Mouse (Mus musculus): Measurements from ENCODE around the gene Cdh18.
A peak's percentile ranks its signal among the peaks of the same experiment; 100 is the strongest.
"Not testable (repeated sequence)": the region's sequence is repeated elsewhere in the genome, so short reads cannot be mapped to it uniquely, and the experiment has no call there.

The Cdh18 gene

DNA sequence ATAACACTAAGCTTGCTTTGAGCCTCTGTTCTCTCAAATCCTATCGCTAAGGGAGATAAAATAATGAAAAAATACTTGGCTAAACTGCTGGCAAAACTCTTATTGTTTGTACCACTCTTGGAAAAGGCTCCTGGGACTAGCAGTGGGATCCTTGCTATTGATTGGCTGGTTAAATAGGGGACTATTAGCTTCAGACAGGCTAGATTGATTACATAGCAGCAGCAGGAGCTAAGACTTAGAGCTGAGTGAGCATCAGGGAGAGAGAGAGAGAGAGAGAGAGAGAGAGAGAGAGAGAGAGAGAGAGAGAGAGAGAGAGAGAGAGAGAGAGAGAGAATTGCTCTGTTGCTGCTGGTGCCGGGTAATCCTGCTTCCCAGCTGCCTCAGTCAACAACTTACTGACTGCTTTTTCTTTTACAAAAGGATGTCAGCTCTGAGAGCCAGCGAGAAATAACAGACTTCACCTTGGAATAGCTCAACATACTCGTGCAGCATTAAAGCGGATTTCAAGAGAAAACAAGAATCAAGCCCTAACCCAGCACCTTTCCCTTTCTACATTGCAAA, at the start of gene Cdh18:
Gene Cdh18 (plus strand): TSS at position 312 of the 561 bp plus-strand sequence.
- no peak for DNase-seq (ENCODE audit: inconsistent age in 2 of 2, low spot score in 1 of 2)

DNA sequence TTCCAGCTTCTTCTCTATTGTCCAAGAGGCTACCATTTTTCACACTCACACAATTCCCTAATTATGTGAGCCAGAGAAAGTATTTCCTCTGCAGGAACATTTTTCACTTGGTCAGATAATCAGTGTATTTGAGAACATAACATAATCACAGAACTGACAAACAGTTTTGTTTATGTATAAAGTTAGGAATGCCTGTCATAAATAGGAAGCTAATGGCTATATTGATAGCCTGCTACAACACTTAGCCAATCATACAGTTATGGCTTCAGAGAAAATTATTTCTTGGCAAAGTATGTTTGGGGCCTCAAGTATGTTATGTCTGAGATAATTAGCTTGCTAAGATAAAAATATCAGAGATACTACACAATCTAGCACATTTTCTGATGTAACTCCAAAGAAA, 37.6 kb upstream of the Cdh18 start:
- DNase-seq (ENCODE audit: inconsistent age in 2 of 2, low spot score in 1 of 2) = no peak

DNA sequence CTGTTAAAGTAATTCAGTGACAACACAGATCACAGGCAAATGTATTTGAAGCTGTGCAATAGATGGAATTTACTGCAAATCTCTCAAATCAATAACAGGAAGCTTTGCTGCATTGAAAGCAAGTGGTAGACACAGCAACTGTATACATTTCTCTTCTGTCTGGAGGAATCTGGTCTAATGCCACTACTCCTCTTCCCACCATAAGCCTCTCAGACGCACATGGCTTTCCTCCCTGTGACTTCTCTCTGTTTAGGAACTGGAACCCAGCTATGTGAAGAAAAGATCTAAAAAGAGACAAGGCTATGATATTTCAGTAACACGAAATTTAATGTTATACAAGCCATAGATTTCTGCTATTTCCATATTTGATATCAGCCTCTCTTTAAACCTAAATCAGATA, 13.0 kb upstream of the Cdh18 start:
- no peak for DNase-seq (ENCODE audit: inconsistent age in 2 of 2, low spot score in 1 of 2)

GRCm38 (mm10) chr15:22577974-22578616, 29.3 kb downstream of the Cdh18 start:
- no peak for DNase-seq (ENCODE audit: inconsistent age in 2 of 2, low spot score in 1 of 2)

GRCm38 (mm10) chr15:22578617-22578990, 29.8 kb downstream of the Cdh18 start:
- DNase-seq (ENCODE audit: inconsistent age in 2 of 2, low spot score in 1 of 2) = no peak

DNA sequence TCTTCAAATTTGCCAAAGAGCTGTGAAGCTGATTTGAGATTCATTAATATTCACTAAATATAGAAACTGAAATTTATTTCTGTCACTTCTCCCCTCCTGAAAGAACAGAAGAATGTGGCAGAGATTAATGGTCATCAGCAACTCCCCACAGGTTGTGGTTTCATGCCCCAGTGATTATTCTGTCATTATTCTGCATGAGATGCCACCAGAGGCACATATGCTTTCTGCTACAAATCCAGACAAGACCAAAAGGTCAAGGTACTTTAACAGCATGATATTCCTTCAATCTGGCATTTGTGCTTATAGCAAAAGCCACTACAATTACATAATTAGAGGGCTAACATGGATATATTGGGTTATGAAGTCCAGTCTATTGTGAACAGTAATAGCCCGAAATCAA, 35.8 kb downstream of the Cdh18 start:
- no peak for DNase-seq (ENCODE audit: inconsistent age in 2 of 2, low spot score in 1 of 2)

DNA sequence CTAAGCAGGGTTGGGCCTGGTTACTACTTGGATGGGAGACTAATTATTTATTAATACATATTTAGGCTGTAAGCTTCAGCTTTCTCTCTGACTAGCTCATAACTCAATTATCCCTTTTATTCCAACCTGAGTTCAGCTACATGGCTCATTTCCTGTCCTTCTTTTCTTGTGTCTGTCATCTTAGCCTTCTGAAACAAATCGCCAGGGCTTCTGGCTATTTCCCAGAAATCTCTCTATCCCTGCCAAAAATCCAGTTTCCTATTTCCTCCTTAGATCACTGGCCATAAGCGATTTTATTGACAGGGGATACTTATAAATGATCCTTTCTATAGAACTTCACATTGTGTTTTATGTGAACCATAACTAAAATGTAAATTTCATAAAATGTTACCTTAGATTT, 167.6 kb downstream of the Cdh18 start:
- no peak for DNase-seq (ENCODE audit: inconsistent age in 2 of 2, low spot score in 1 of 2)

DNA sequence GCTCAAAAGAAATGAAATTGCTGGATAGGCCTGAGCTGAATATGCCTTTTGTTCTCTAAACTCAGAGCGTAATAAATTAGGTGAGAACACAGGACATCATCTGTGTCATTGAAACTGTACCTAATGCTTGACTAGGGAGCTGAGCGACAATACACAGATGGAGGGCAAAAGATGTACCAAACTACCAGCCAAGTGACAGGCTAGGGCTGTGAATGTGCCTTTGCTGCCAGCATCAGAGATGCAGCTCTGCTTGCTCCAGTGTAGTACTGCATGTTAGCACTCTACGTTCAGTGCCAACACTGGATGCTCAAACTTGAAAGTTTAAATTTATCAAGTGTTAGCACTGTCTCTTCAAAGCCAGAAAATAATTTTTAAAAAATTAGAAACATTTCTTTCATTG, 168.9 kb downstream of the Cdh18 start:
- no peak for DNase-seq (ENCODE audit: inconsistent age in 2 of 2, low spot score in 1 of 2)

DNA sequence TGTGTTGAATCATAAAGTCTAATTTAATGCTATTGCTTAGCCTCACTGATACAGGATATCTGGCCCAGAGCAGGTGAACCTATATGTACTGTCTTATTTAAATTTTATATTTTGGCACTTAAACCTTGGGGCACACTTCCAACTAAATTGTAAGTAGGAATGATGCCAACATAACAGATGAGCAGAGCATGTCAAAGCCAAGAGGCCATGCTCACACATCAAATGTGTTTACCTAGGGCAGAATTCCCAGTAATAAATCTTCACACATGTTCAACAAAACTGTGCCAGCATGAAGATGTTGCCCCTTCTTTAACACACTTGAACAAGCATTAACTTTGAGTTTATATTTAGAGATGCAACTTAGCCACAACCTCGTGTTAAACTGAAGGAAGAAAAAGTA, 177.8 kb downstream of the Cdh18 start:
- no peak for DNase-seq (ENCODE audit: inconsistent age in 2 of 2, low spot score in 1 of 2)

- peak in 1 of 2 experiments; percentile 18 for DNase-seq (ENCODE audit: inconsistent age in 2 of 2, low spot score in 1 of 2)
Measured at GRCm38 (mm10) chr15:22733039-22733438, 184.2 kb downstream of the Cdh18 start.

GRCm38 (mm10) chr15:22736165-22736564, 187.3 kb downstream of the Cdh18 start:
- no peak for DNase-seq (ENCODE audit: inconsistent age in 2 of 2, low spot score in 1 of 2)

- DNase-seq (ENCODE audit: inconsistent age in 2 of 2, low spot score in 1 of 2) = not testable (repeated sequence)
Measured at GRCm38 (mm10) chr15:22761257-22761656, 212.4 kb downstream of the Cdh18 start.

- DNase-seq (ENCODE audit: inconsistent age in 2 of 2, low spot score in 1 of 2) = not testable (repeated sequence)
Measured at GRCm38 (mm10) chr15:22766591-22766990, 217.8 kb downstream of the Cdh18 start.

- no peak for DNase-seq (ENCODE audit: inconsistent age in 2 of 2, low spot score in 1 of 2)
Measured at GRCm38 (mm10) chr15:22776346-22776745, 227.5 kb downstream of the Cdh18 start.

DNA sequence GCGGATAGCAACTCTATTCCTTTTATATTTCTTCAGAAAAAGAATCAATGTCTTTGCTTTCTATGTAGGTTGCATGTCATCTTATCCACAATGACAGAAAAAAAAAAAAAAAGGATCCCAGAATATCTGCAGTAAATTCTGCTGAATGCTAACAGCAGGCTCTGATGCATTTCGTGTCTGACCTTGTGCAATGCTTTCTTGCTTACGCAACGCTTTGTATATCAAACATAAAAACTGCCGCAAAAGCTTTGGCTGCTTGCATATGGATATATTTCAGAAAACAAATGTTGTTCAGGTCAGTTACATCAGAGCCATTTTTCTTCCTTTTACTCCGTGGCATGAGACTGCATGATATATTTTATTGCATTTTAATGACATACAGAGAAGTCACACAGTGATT, 240.9 kb downstream of the Cdh18 start:
- DNase-seq (ENCODE audit: inconsistent age in 2 of 2, low spot score in 1 of 2) = no peak

GRCm38 (mm10) chr15:22791791-22792190, 243.0 kb downstream of the Cdh18 start:
- DNase-seq (ENCODE audit: inconsistent age in 2 of 2, low spot score in 1 of 2) = no peak

- no peak for DNase-seq (ENCODE audit: inconsistent age in 2 of 2, low spot score in 1 of 2)
Measured at GRCm38 (mm10) chr15:22833127-22833526, 284.3 kb downstream of the Cdh18 start.

GRCm38 (mm10) chr15:22837173-22837572, 288.4 kb downstream of the Cdh18 start:
- DNase-seq (ENCODE audit: inconsistent age in 2 of 2, low spot score in 1 of 2) = no peak

- DNase-seq (ENCODE audit: inconsistent age in 2 of 2, low spot score in 1 of 2) = no peak
Measured at GRCm38 (mm10) chr15:22857704-22858103, 308.9 kb downstream of the Cdh18 start.

- DNase-seq (ENCODE audit: inconsistent age in 2 of 2, low spot score in 1 of 2) = no peak
Measured at GRCm38 (mm10) chr15:22870679-22871078, 321.9 kb downstream of the Cdh18 start.

GRCm38 (mm10) chr15:22897724-22898123, 348.9 kb downstream of the Cdh18 start:
- no peak for DNase-seq (ENCODE audit: inconsistent age in 2 of 2, low spot score in 1 of 2)

DNA sequence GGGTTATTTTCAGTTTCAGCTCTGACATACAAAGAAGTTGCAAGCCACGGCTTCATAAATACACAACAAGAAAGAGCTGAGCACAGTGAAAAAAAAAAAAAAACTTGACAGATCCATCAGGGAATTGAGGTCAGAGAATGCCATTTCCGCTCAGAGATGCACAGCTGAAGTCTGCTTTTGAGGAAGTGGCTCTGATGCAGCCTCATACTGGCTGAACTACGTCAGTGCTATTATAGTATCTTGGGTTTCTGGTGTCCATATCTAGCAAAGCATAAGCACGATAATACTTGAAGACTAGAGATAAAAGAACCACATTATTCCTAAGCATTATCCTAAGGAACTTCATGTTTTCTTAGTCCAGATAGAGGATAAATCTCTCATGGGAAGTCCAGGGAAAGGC, 349.4 kb downstream of the Cdh18 start:
- DNase-seq (ENCODE audit: inconsistent age in 2 of 2, low spot score in 1 of 2) = no peak

- no peak for DNase-seq (ENCODE audit: inconsistent age in 2 of 2, low spot score in 1 of 2)
Measured at GRCm38 (mm10) chr15:22914444-22914843, 365.6 kb downstream of the Cdh18 start.
